Mouse (Mus musculus) neural tube, embryonic 13.5 days (tissue): ENCODE data around the gene Tsga13. TPM values are rescaled to one million over a fixed set of nuclear protein-coding genes. Genes with fewer than 3 reads are reported as not detected.

Experiments
- ATAC-seq: fragments of 200-750 bp; cut with Nextera tagmentation; 2 replicates; pipeline ENCODE4 v1.8.0; 2017; ENCODE audit warnings: low read depth, mild to moderate bottlenecking, moderate TSS enrichment, moderate library complexity
- H3K27ac ChIP-seq: fragments of 300-500 bp; sonication (generic); replicated peaks from 2 replicates; pipeline ENCODE4 v1.5.1; 2015; ENCODE audit warnings: moderate library complexity, mild to moderate bottlenecking, inconsistent platforms
- H3K27me3 ChIP-seq: fragments of 300-500 bp; sonication (generic); 2 replicates; pipeline ENCODE4 v1.6.1; 2015; ENCODE audit warnings: mild to moderate bottlenecking, inconsistent platforms
- H3K36me3 ChIP-seq: fragments of 300-500 bp; sonication (generic); 2 replicates; pipeline ENCODE4 v1.6.1; 2015; ENCODE audit warnings: mild to moderate bottlenecking, inconsistent platforms
- H3K4me1 ChIP-seq: fragments of 300-500 bp; sonication (generic); replicated peaks from 2 replicates; pipeline ENCODE4 v1.6.1; 2015; ENCODE audit warnings: inconsistent platforms
- H3K4me2 ChIP-seq: fragments of 300-500 bp; sonication (generic); 2 replicates; pipeline ENCODE4 v1.6.1; 2015; ENCODE audit warnings: inconsistent platforms, mild to moderate bottlenecking, moderate library complexity
- H3K4me3 ChIP-seq: fragments of 300-500 bp; sonication (generic); 2 replicates; pipeline ENCODE4 v1.5.1; 2015; ENCODE audit warnings: mild to moderate bottlenecking, inconsistent platforms
- H3K9ac ChIP-seq: fragments of 300-500 bp; sonication (generic); 2 replicates; pipeline ENCODE4 v1.6.1; 2015; ENCODE audit warnings: moderate library complexity, mild to moderate bottlenecking, inconsistent platforms
- H3K9me3 ChIP-seq: fragments of 300-500 bp; sonication (generic); 2 replicates; pipeline ENCODE4 v1.6.1; 2016; ENCODE audit warnings: inconsistent platforms
- WGBS: fragments of 180-500 bp; shearing (Covaris S2); methylation state at CpG from one replicate; pipeline ENCODE4 v1.1.7; 2015; 5-methylcytosine and 5-hydroxymethylcytosine counted together
- polyA plus RNA-seq: library from polyadenylated mRNA; unstranded; fragments of >200 nt; fragmentation: Nextera tagmentation; extraction: Ambion mirVana; gene quantifications from 2 replicates; pipeline ENCODE4 v1.2.1, GENCODE M21; 2015

Gene Tsga13
- 0.39 TPM in 1 of 2 replicates, not detected in the other for polyA plus RNA-seq

DNA sequence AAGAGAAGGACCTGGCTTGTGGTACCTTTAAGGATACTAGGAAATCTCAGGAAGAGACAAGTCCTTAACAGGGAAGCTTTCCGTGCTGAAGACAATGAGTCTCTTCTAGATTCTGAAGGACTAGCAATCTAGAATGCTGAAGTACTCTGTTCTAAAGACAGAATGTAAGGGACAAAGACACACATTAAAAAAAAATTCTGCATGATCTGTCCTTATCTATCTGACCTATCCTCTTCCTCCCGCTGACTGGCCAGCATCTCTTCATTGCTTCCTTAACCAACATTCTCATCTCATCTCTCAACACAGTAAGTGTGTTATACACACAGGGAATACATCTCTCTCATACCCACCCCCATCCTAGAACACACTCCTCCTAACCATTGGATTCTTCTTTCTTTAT, at the start of gene Tsga13:
Tsga13 (minus strand) TSS at position 101 of the 400 bp plus-strand sequence.
- 87% methylated on average over 2 of the region's 2 CpGs for WGBS
- no peaks in the 10 kb centered on the region for H3K9me3 ChIP-seq
- H3K4me1 ChIP-seq = no peaks in the 10 kb centered on the region
- no peak within 1 kb of the TSS for H3K9ac ChIP-seq
- no peaks in the 10 kb centered on the region for H3K36me3 ChIP-seq
- no peak within 1 kb of the TSS for H3K27ac ChIP-seq
- no peak within 1 kb of the TSS for H3K4me2 ChIP-seq
- H3K4me3 ChIP-seq = no peak within 1 kb of the TSS
- no peaks in the 10 kb centered on the region for H3K27me3 ChIP-seq
- no peak for ATAC-seq

- ATAC-seq = no peak
- Histone ChIP-seq H3K27ac (no peak within 1 kb of the TSS), H3K4me2 (peak within 1 kb of the TSS; percentile 63), H3K36me3 (peaks cover 12% of the 10 kb centered on the region; the same call in 1 of the 2 replicates), H3K4me1 (no peaks in the 10 kb centered on the region; the same call in 1 of the 2 replicates), H3K9ac (no peak within 1 kb of the TSS), H3K27me3 (peaks cover 84% of the 10 kb centered on the region), H3K9me3 (peaks cover 39% of the 10 kb centered on the region), H3K4me3 (peak within 1 kb of the TSS; percentile 47)
- WGBS = under 1% methylated on average over 74 of the region's 75 CpGs
Observed at GRCm38 (mm10) chr6:30958736-30959540, 43.6 kb upstream of the Tsga13 start, which contains the start of gene Klf14. Gene Klf14, minus strand, starts transcription at chr6:30959078.

DNA sequence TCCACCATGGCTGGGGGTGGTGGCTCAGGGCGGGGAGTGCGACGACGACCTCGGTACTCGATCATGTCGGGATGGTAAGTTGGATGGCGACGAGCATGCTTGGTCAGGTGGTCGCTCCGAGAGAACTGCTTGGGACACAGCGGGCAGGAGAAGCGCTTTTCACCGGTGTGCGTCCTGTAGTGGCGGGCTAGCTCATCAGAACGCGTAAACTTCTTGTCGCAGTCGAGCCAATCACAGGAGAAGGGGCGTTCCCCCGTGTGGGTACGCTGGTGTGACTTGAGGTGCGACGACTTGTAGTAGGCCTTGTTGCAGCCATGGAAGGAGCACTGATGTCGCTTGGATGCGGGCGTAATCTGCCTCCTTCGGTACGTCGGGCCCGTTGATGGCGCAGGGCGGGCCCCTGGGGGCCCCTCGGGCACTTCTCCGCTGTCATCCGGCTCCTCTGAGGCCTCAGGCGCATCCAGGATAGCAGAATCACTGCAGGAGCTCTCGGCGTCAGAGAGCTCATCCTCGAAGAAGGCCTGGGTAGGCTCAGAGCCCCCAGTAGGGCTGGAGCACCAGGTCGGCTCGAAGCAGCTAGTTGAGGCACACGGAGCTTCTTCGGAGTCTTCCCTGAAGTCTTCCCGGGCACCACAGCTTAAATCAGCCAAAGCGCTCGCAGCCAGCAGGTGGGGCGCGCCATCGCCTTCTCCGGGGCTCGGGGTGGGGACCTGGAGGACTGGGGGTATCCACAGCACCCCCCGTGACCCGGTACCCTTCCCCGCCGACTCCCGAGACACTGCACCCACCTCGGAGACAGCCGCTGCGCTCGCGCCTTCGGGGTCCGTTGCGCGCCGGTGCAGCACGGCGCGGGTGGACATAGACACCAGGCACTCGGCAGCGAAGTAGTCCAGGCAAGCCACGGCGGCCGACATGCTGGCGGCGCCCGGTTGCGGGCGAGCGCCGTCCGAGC, 42.7 kb upstream of the Tsga13 start:
- peaks cover 12% of the 10 kb centered on the region; the same call in 1 of the 2 replicates for H3K36me3 ChIP-seq
- H3K9ac ChIP-seq = no peak overlapping the region
- H3K9me3 ChIP-seq = peaks cover 39% of the 10 kb centered on the region
- H3K4me1 ChIP-seq = no peaks in the 10 kb centered on the region; the same call in 1 of the 2 replicates
- H3K4me2 ChIP-seq = peak overlapping the region; percentile 63
- no peak overlapping the region for H3K27ac ChIP-seq
- H3K4me3 ChIP-seq = peak overlapping the region; percentile 47
- no peak for ATAC-seq
- H3K27me3 ChIP-seq = peaks cover 77% of the 10 kb centered on the region
- 3% methylated on average over 84 of the region's 84 CpGs for WGBS

- no peaks in the 10 kb centered on the region for H3K9me3 ChIP-seq
- ATAC-seq = no peak
Observed at GRCm38 (mm10) chr6:30939264-30939663, 23.9 kb upstream of the Tsga13 start.

DNA sequence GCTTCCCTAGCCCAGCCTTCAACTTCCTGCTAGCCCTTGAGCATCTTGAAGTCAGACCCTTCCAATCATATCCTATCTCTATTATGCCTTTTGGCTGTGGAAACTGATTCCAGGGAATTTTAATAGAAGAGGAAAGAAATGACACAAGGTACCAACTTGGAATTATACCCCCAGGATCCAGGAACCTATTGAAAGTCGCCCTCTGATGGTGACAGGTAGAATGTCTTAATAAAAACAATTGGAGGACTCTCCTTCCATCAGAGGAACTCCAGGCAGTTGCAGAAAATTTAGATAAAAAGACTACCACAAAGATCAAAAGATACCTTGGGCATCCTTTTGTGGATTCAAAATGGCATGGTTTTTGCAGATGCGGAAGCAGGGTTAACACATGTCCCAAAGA, 7.4 kb upstream of the Tsga13 start:
- H3K4me1 ChIP-seq = 0 out of 2 replicates have a peak, but pooled peaks cover 5% of the 10 kb centered on the region
- H3K27ac ChIP-seq = no peak overlapping the region
- 42% methylated on average over 2 of the region's 2 CpGs for WGBS
- H3K36me3 ChIP-seq = no peaks in the 10 kb centered on the region
- H3K9me3 ChIP-seq = no peaks in the 10 kb centered on the region
- no peak for ATAC-seq
- H3K9ac ChIP-seq = no peak overlapping the region
- no peak overlapping the region for H3K4me3 ChIP-seq
- no peaks in the 10 kb centered on the region for H3K27me3 ChIP-seq
- no peak overlapping the region for H3K4me2 ChIP-seq

More at GRCm38 (mm10) chr6:30939264-30939663, 23.9 kb upstream of the Tsga13 start:
- Histone ChIP-seq H3K4me2 (no peak overlapping the region), H3K4me3 (no peak overlapping the region), H3K36me3 (no peaks in the 10 kb centered on the region), H3K9ac (no peak overlapping the region), H3K27ac (no peak overlapping the region), H3K27me3 (no peaks in the 10 kb centered on the region), H3K4me1 (no peaks in the 10 kb centered on the region)
- WGBS = 48% methylated on average over 5 of the region's 5 CpGs

- ATAC-seq = no peak
- 63% methylated on average over 10 of the region's 11 CpGs for WGBS
- Histone ChIP-seq H3K9me3 (no peaks in the 10 kb centered on the region), H3K36me3 (no peaks in the 10 kb centered on the region), H3K4me1 (0 out of 2 replicates have a peak, but pooled peaks cover 5% of the 10 kb centered on the region), H3K4me2 (no peak overlapping the region), H3K9ac (no peak overlapping the region), H3K27ac (no peak overlapping the region), H3K27me3 (no peaks in the 10 kb centered on the region), H3K4me3 (no peak overlapping the region)
Observed at GRCm38 (mm10) chr6:30921826-30922225, 6.5 kb upstream of the Tsga13 start.

DNA sequence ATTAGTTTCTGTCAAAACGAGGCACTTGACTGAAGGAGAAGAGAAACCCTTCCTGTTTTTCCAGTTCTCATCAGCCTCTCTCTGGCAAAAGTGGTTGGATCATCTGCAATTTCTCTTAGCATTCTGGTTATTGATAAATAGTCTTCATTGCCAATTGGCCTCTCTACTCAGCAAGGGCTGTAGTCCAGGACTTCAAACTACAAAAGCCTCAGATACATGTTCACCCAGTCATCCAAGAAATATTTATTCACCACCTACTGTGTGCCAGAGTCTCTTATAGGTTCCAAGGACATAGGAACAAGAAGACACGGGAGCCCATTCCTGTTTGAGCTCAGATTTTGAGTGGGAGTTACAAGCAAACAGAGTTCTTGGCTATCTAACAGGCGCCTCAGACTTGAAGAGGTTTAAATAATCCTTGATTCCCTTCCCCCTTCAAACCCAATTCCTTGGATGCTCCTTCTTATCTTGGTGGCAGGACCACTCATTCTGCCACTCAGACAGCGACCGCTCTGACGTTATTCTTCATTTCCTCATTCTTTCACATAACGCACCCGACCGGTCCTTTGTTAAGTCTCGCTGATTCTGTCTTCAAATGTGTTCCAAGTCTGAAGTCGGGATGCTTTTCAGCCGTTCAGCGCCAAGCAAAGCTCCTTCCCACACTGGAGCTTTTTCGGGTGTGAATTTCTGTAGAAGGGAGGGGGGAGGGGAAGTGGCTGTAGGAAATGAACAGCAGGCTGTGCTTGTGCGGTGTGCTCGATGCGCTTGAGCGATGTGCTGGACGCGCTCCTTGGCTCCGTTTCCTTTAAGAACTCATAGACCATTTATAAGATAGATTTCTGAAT, 5.7 kb upstream of the Tsga13 start:
- 61% methylated on average over 21 of the region's 21 CpGs for WGBS
- Histone ChIP-seq H3K4me3 (no peak overlapping the region), H3K4me2 (peak overlapping the region; percentile 32), H3K27ac (no peak overlapping the region), H3K36me3 (no peaks in the 10 kb centered on the region), H3K4me1 (0 out of 2 replicates have a peak, but pooled peaks cover 5% of the 10 kb centered on the region), H3K9me3 (no peaks in the 10 kb centered on the region), H3K27me3 (no peaks in the 10 kb centered on the region), H3K9ac (no peak overlapping the region)
- ATAC-seq = no peak

DNA sequence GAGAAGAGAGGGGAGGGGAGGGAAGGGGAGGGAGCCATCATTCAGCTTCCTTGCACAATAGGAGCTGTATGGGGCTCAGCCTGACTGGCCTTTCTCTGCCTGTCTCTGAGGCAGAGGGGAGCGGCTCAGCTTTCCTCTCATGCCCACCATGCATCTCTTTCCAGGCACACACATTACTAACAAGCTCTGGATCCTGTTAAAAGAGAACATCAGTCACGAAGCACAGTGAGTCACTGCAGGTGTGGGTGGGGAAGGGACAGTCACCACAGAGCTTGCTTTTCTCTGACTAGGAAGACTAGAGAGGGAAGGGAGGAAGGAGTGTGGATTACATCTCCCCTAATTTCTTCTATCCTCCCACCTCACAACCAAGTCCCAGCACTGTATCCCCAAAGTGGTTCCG, 7.4 kb downstream of the Tsga13 start:
- no peaks in the 10 kb centered on the region for H3K27me3 ChIP-seq
- no peaks in the 10 kb centered on the region for H3K9me3 ChIP-seq
- H3K4me2 ChIP-seq = no peak overlapping the region
- no peaks in the 10 kb centered on the region for H3K36me3 ChIP-seq
- H3K9ac ChIP-seq = 0 out of 2 replicates have a peak overlapping the region, but pooled peaks have one; percentile 12
- no peak overlapping the region for H3K27ac ChIP-seq
- 56% methylated on average over 3 of the region's 3 CpGs for WGBS
- no peak overlapping the region for H3K4me3 ChIP-seq
- no peak for ATAC-seq
- H3K4me1 ChIP-seq = no peaks in the 10 kb centered on the region

GRCm38 (mm10) chr6:30904911-30905310, 10.5 kb downstream of the Tsga13 start:
- no peaks in the 10 kb centered on the region for H3K9me3 ChIP-seq
- H3K27ac ChIP-seq = no peak overlapping the region
- no peak for ATAC-seq
- H3K9ac ChIP-seq = no peak overlapping the region
- no peak overlapping the region for H3K4me2 ChIP-seq
- H3K4me1 ChIP-seq = no peaks in the 10 kb centered on the region
- WGBS = 72% methylated on average over 5 of the region's 5 CpGs
- no peaks in the 10 kb centered on the region for H3K27me3 ChIP-seq
- no peak overlapping the region for H3K4me3 ChIP-seq
- H3K36me3 ChIP-seq = no peaks in the 10 kb centered on the region

GRCm38 (mm10) chr6:30904033-30904432, 11.3 kb downstream of the Tsga13 start:
- H3K9ac ChIP-seq = no peak overlapping the region
- 39% methylated on average over 3 of the region's 3 CpGs for WGBS
- no peak for ATAC-seq

GRCm38 (mm10) chr6:30897520-30897919, 17.9 kb downstream of the Tsga13 start:
- Histone ChIP-seq H3K9me3 (no peaks in the 10 kb centered on the region), H3K4me1 (peaks cover 14% of the 10 kb centered on the region), H3K27ac (no peak overlapping the region), H3K36me3 (no peaks in the 10 kb centered on the region), H3K4me2 (no peak overlapping the region), H3K9ac (no peak overlapping the region), H3K4me3 (no peak overlapping the region), H3K27me3 (no peaks in the 10 kb centered on the region)
- ATAC-seq = no peak
- 69% methylated on average over 6 of the region's 6 CpGs for whole genome bisulfite sequencing

More at GRCm38 (mm10) chr6:30904033-30904432, 11.3 kb downstream of the Tsga13 start:
- H3K4me2 ChIP-seq = no peak overlapping the region
- no peak overlapping the region for H3K4me3 ChIP-seq
- no peaks in the 10 kb centered on the region for H3K27me3 ChIP-seq
- H3K27ac ChIP-seq = no peak overlapping the region
- no peaks in the 10 kb centered on the region for H3K9me3 ChIP-seq
- H3K4me1 ChIP-seq = no peaks in the 10 kb centered on the region
- no peaks in the 10 kb centered on the region for H3K36me3 ChIP-seq
